Mouse (Mus musculus): ENCODE results near the gene Igf1r.

- no peak for TF ChIP-seq POLR2A (IDR thresholded peaks at IDR 0.05; ENCODE audit: low read depth, low read length)
- TF ChIP-seq CTCF (IDR thresholded peaks at IDR 0.05; ENCODE audit: extremely low read depth, insufficient read depth, insufficient read length, insufficient replicate concordance) = no peak
These were observed 116.7 kb downstream of the Igf1r start for GRCm38 (mm10) chr7:68069324-68069723.

All from spleen, adult 2 months (tissue).